Mouse (Mus musculus) MEL (cell line): ENCODE measurements around the gene Aff3.

Experiments used
- CTCF ChIP-seq, 3 experiments: IDR thresholded peaks in 2 of 3; conservative IDR thresholded peaks in 1 of 3; 2 replicates each; pipeline ENCODE4 v1.5.1; 2011 to 2012; ENCODE audit warnings: low read length in 3 of 3, low read depth in 2 of 3, mild to moderate bottlenecking in 2 of 3, improper control_type of control experiment in 1 of 3, inconsistent platforms in 1 of 3, mixed read lengths in 1 of 3, moderate library complexity in 1 of 3; ENCODE audit not compliant: control insufficient read depth in 1 of 3, insufficient read depth in 1 of 3, poor library complexity in 1 of 3, severe bottlenecking in 1 of 3
- ELF1 ChIP-seq: IDR thresholded peaks from 2 replicates; pipeline ENCODE4 v1.6.1; 2014; ENCODE audit warnings: low read depth, mild to moderate bottlenecking, inconsistent platforms, low read length, improper control_type of control experiment, moderate library complexity
- POLR2A ChIP-seq, 2 experiments: IDR thresholded peaks; 2 replicates each; pipeline ENCODE4 v1.6.1; 2011 to 2012; ENCODE audit warnings: low read length in 2 of 2, mild to moderate bottlenecking in 2 of 2, control low read depth in 1 of 2, improper control_type of control experiment in 1 of 2, low read depth in 1 of 2, moderate library complexity in 1 of 2; ENCODE audit not compliant: control insufficient read depth in 1 of 2, insufficient read depth in 1 of 2, poor library complexity in 1 of 2
- ZC3H11A ChIP-seq: IDR thresholded peaks from 2 replicates; pipeline ENCODE4 v1.6.1; 2012; ENCODE audit warnings: low read depth, mild to moderate bottlenecking, inconsistent platforms, low read length, improper control_type of control experiment

- TF ChIP-seq ZC3H11A (no peak), POLR2A (IDR thresholded peaks at IDR 0.05; ENCODE audit: control insufficient read depth in 1 of 2, insufficient read depth in 1 of 2, low read depth in 1 of 2, low read length in 2 of 2, poor library complexity in 1 of 2) (no peak), CTCF (IDR thresholded peaks at IDR 0.05 in 2 of 3, conservative IDR thresholded peaks at IDR 0.05 in 1 of 3; ENCODE audit: control insufficient read depth in 1 of 3, insufficient read depth in 1 of 3, low read depth in 2 of 3, low read length in 3 of 3, poor library complexity in 1 of 3, severe bottlenecking in 1 of 3) (no peak), ELF1 (peak; percentile 58; the same call in 1 of the 2 replicates)
Measured at GRCm38 (mm10) chr1:38478246-38478743, 186.5 kb downstream of the Aff3 start.
